Mouse (Mus musculus) hindbrain, embryonic 16.5 days (tissue): Measurements from ENCODE around the gene Gm3676. TPM values are rescaled to one million over a fixed set of nuclear protein-coding genes. Genes with fewer than 3 reads are reported as not detected.
"Not testable (repeated sequence)": the region's sequence is repeated elsewhere in the genome, so short reads cannot be mapped to it uniquely, and the experiment has no call there.

Source experiments
- ATAC-seq: fragments of 200-750 bp; cut with Nextera tagmentation; 2 replicates; pipeline ENCODE4 v1.8.0; 2017; ENCODE audit warnings: moderate TSS enrichment, moderate library complexity
- H3K27ac ChIP-seq: fragments of 300-500 bp; sonication (generic); 2 replicates; pipeline ENCODE4 v1.5.1; 2014; ENCODE audit warnings: low read depth, mild to moderate bottlenecking, control low read depth, low read length, moderate library complexity
- H3K27me3 ChIP-seq: fragments of 300-500 bp; sonication (generic); replicated peaks from 2 replicates; pipeline ENCODE4 v1.6.1; 2014; ENCODE audit warnings: low read length; ENCODE audit not compliant: control insufficient read depth, insufficient read depth
- H3K36me3 ChIP-seq: fragments of 300-500 bp; sonication (generic); 2 replicates; pipeline ENCODE4 v1.6.1; 2014; ENCODE audit warnings: mild to moderate bottlenecking, low read length, moderate library complexity, mixed read lengths; ENCODE audit not compliant: control insufficient read depth, insufficient read depth
- H3K4me1 ChIP-seq: fragments of 300-500 bp; sonication (generic); 2 replicates; pipeline ENCODE4 v1.6.1; 2014; ENCODE audit warnings: low read depth, low read length; ENCODE audit not compliant: control insufficient read depth, insufficient read depth
- H3K4me2 ChIP-seq: fragments of 300-500 bp; sonication (generic); 2 replicates; pipeline ENCODE4 v1.6.1; 2014; ENCODE audit warnings: mild to moderate bottlenecking, low read length, control low read depth, moderate library complexity
- H3K4me3 ChIP-seq: fragments of 300-500 bp; sonication (generic); 2 replicates; pipeline ENCODE4 v1.5.1; 2014; ENCODE audit warnings: mild to moderate bottlenecking, low read length, control low read depth, moderate library complexity
- H3K9ac ChIP-seq: fragments of 300-500 bp; sonication (generic); 2 replicates; pipeline ENCODE4 v1.6.1; 2014; ENCODE audit warnings: low read depth, mild to moderate bottlenecking, control low read depth, low read length, moderate library complexity
- H3K9me3 ChIP-seq: fragments of 300-500 bp; sonication (generic); 2 replicates; pipeline ENCODE4 v1.6.1; 2014; ENCODE audit warnings: mild to moderate bottlenecking, low read length, moderate library complexity; ENCODE audit not compliant: control insufficient read depth
- whole genome bisulfite sequencing: fragments of 180-500 bp; shearing (Covaris S2); extraction: QIAGEN DNeasy Blood & Tissue Kit; methylation state at CpG from one replicate; pipeline ENCODE4 v1.1.7; 2014; 5-methylcytosine and 5-hydroxymethylcytosine counted together
- polyA plus RNA-seq: library from polyadenylated mRNA; unstranded; fragments of >200 nt; fragmentation: Nextera tagmentation; extraction: Ambion mirVana; gene quantifications from 2 replicates; pipeline ENCODE4 v1.2.1, GENCODE M21; 2015

Gene Gm3676
- polyA plus RNA-seq: not detected in 2 replicates

DNA sequence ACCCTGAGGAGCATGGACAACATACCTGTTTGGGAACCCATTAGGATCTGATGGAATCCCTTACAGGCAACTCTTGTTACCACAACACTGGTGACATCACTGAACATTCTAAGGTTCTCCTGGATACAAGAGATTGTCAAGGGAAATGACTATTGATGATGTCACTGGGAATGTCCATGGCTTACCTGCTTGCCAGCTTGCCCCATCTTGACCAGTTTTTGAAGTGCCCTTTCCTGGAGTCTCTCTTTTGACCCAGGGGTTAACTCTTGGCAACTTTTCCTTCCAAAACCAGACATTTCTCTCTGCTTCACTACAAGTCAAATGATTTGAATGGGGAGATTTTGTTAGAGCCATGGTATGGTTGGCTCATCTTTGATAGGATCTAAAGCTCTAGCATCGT is at the start of gene Gm3676:
Gene Gm3676 (minus strand): TSS at position 101 of the 400 bp plus-strand sequence.
- H3K36me3 ChIP-seq, H3K27ac ChIP-seq, H3K9ac ChIP-seq, ATAC-seq, H3K4me2 ChIP-seq, H3K9me3 ChIP-seq, H3K4me3 ChIP-seq, H3K27me3 ChIP-seq, H3K4me1 ChIP-seq: not testable (repeated sequence)
- WGBS: no CpG with 5 or more reads among the region's 1 CpGs

DNA sequence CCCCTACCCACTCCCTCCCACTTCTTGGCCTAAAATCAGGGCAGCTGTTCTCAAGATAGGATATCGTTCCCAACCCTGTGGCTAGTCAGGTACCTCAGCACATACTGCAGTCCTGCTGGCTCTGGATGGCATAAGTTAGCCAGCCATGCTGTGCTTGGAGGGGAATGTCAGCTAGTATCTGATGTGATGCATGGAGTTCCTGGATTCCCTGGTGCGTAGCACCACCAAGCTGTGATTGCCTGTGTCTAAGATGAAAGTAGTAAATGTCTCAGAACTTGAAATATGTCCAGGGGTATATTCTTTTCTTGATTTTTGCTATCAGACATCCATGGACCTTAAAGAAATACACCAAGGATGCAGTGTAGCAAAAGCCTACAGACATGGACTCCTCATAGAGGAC is 1.9 kb upstream of the Gm3676 start:
- 91% methylated on average over 2 of the region's 2 CpGs for WGBS
- not testable (repeated sequence) for H3K27ac ChIP-seq, H3K9ac ChIP-seq, H3K9me3 ChIP-seq, H3K27me3 ChIP-seq, H3K4me2 ChIP-seq, H3K4me3 ChIP-seq, H3K4me1 ChIP-seq, H3K36me3 ChIP-seq, ATAC-seq

DNA sequence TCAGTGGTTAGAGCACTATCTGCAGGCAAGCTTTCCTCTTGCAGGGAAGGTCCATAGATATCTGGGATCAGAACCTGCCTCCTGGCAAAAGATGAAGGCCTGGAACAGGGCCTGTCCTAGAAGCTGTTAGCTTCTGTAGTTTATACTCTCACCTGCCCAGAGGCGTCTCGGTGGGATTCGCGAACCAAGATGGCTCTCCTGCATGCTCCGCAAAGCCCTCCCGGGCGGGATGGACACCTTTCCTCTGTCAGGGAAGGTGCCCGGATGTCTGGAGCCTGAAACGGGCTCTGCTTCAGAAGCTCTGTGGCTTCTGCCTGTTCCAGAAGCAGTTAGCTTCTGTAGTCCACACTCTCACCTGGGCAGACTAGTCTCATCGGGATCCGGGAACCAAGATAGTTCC is 16.1 kb downstream of the Gm3676 start:
- ATAC-seq, H3K4me2 ChIP-seq, H3K4me1 ChIP-seq, H3K36me3 ChIP-seq, H3K9me3 ChIP-seq, H3K4me3 ChIP-seq, H3K9ac ChIP-seq, H3K27me3 ChIP-seq, H3K27ac ChIP-seq: not testable (repeated sequence)
- 97% methylated on average over 9 of the region's 11 CpGs for WGBS

DNA sequence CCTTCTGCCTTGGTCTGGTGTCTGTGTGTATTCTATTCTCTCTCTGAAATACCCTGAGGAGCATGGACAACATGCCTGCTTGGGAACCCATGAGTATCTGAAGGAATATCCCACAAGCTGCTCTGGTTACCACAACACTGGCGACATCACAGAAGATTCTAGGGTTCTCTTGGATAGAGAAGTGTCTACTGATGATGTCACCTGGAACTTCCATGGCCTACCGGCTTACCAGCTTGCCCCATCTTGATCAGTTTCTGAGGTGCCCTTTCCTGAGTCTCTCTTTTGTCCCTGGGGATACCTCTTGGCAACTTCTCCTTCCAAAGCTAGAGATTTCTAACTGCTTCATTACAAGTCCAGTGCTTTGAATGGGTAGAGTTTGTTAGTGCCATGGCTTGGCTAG is 21.8 kb downstream of the Gm3676 start, which contains the start of gene Gm3072:
Gene Gm3072 (minus strand): TSS at position 101 of the 400 bp plus-strand sequence.
- not testable (repeated sequence) for H3K36me3 ChIP-seq, H3K27me3 ChIP-seq, H3K27ac ChIP-seq, H3K4me1 ChIP-seq, ATAC-seq, H3K9me3 ChIP-seq, H3K4me3 ChIP-seq, H3K9ac ChIP-seq, H3K4me2 ChIP-seq
- 71% methylated on average over 1 of the region's 2 CpGs for WGBS

DNA sequence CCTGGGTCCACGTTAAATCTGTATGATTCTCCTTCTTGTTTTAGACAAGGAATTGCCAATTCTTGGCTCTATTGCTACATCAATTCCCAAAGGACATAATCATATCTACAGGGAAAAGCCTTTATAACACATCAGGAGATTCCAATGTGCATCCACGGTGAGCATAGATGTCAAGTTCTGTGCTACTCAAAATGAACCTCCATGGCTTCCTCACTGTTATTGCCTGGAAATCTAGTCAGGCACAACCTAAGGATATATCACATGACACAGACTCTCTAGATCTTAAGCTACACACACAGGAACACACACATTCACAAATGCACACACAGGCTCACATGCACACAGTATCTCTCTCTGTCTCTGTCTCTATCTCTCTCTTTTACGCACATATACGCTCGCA is 23.8 kb downstream of the Gm3676 start:
- H3K4me2 ChIP-seq, H3K36me3 ChIP-seq, H3K27ac ChIP-seq, H3K9me3 ChIP-seq, H3K4me3 ChIP-seq, H3K27me3 ChIP-seq, ATAC-seq, H3K9ac ChIP-seq, H3K4me1 ChIP-seq: not testable (repeated sequence)
- WGBS: 100% methylated on average over 4 of the region's 5 CpGs

DNA sequence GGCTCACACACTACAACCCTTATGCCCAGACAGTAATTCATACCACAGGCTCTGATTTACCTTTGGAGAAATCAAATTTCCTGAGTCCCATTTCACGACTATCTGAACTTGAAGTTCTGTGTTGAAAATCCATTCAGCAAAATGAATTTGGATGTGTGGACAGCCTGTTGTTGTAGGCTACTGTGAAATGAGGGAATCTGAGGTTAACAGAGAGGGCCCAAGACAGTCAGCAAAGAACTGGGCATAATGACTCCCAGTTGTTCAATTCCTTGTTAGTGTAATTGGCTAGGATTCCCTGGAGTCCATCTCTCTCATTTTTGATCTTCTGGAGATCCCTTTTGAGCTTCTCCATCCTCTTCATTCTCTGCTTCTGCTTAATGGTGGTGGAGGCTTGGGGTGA is 35.6 kb downstream of the Gm3676 start:
- H3K4me3 ChIP-seq, ATAC-seq, H3K9ac ChIP-seq, H3K27me3 ChIP-seq, H3K27ac ChIP-seq, H3K4me1 ChIP-seq, H3K9me3 ChIP-seq, H3K36me3 ChIP-seq, H3K4me2 ChIP-seq: not testable (repeated sequence)
- 83% methylated on average over 1 of the region's 1 CpGs for WGBS

DNA sequence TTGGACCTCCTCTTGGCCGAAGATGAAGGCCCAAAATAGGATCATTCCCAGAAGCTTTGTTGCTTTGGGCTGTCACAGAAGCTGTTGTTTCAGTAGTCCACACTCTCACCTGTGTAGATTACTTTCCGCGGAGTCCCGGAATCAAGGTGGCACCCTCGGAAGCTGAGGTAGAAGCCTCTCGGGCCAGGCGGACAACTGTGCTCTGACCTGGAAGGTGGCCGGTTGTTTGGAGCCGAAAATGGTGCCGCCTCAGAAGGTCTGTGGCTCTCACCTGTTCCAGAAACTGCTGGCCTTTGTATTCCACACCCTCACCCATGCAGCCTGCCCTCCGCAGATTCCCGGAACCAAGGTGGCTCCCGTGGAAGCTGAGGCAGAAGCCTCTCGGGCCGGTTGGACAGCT is 45.4 kb downstream of the Gm3676 start:
- not testable (repeated sequence) for H3K9me3 ChIP-seq, ATAC-seq, H3K9ac ChIP-seq, H3K4me3 ChIP-seq, H3K36me3 ChIP-seq, H3K4me1 ChIP-seq, H3K27me3 ChIP-seq, H3K27ac ChIP-seq, H3K4me2 ChIP-seq
- 94% methylated on average over 15 of the region's 15 CpGs for WGBS

Other genes starting within 250 kb of the Gm3676 start
- not detected in 2 replicates for gene Gm6482, start 238.2 kb downstream of the Gm3676 start, polyA plus RNA-seq
- not detected in 2 replicates for gene Gm7954, start 193.0 kb downstream of the Gm3676 start, polyA plus RNA-seq
- gene Gm3486, start 157.0 kb downstream of the Gm3676 start, polyA plus RNA-seq: not detected in 2 replicates
- not detected in 2 replicates for gene Gm7970, start 90.9 kb downstream of the Gm3676 start, polyA plus RNA-seq
- not detected in 2 replicates for gene 1700049E17Rik2, start 73.3 kb downstream of the Gm3676 start, polyA plus RNA-seq
- not detected in 2 replicates for gene Gm3072, start 21.9 kb downstream of the Gm3676 start, polyA plus RNA-seq
- gene Gm8068, start 55.4 kb upstream of the Gm3676 start, polyA plus RNA-seq: not detected in 2 replicates
- not detected in 2 replicates for gene Gm7929, start 104.1 kb upstream of the Gm3676 start, polyA plus RNA-seq
- gene Gm47189, start 126.0 kb upstream of the Gm3676 start, polyA plus RNA-seq: not detected in 2 replicates